Mouse (Mus musculus) embryonic fibroblast, embryonic 13.5 days (primary cell): ENCODE measurements around the gene Ankar. TPM values are rescaled to one million over a fixed set of nuclear protein-coding genes. Genes with fewer than 3 reads are reported as not detected.

Source experiments
- H3K27ac ChIP-seq: 2 replicates; pipeline ENCODE4 v1.5.1; 2012; ENCODE audit warnings: low read length, control low read depth, inconsistent platforms; ENCODE audit not compliant: insufficient read depth
- H3K4me1 ChIP-seq: 2 replicates; pipeline ENCODE4 v1.6.1; 2011; ENCODE audit warnings: low read length; ENCODE audit not compliant: control insufficient read depth, insufficient read depth
- H3K4me3 ChIP-seq: 2 replicates; pipeline ENCODE4 v1.5.1; 2011; ENCODE audit warnings: mild to moderate bottlenecking, control low read depth, low read length; ENCODE audit not compliant: insufficient read depth
- CTCF ChIP-seq: IDR thresholded peaks from 2 replicates; pipeline ENCODE4 v1.5.1; 2011; ENCODE audit warnings: mild to moderate bottlenecking, control low read depth, low read length, moderate library complexity, borderline replicate concordance; ENCODE audit not compliant: insufficient read depth
- POLR2A ChIP-seq: IDR thresholded peaks from 2 replicates; pipeline ENCODE4 v1.6.1; 2011; ENCODE audit warnings: low read depth, mild to moderate bottlenecking, control low read depth, low read length, moderate library complexity
- polyA plus RNA-seq: library from polyadenylated mRNA; stranded (reverse); fragments of >200 nt; gene quantifications from 2 replicates; pipeline ENCODE4 v1.2.4, GENCODE M21; 2011; ENCODE audit warnings: low read depth; ENCODE audit not compliant: missing spikeins, insufficient read length

Gene Ankar
- polyA plus RNA-seq, 1 experiment: not detected

- TF ChIP-seq CTCF (no peak), POLR2A (0 out of 2 replicates have a peak, but pooled peaks have one; percentile 35)
- no peak overlapping the region for H3K27ac ChIP-seq
Observed at GRCm38 (mm10) chr1:72714547-72714946, 14.2 kb upstream of the Ankar start.

GRCm38 (mm10) chr1:72711684-72712083 is 11.3 kb upstream of the Ankar start:
- Histone ChIP-seq H3K4me1 (peaks cover 5% of the 10 kb centered on the region; the same call in 1 of the 2 replicates), H3K4me3 (peak overlapping the region; percentile 96)
- TF ChIP-seq POLR2A (0 out of 2 replicates have a peak, but pooled peaks have one; percentile 19), CTCF (no peak)

More at GRCm38 (mm10) chr1:72714547-72714946, 14.2 kb upstream of the Ankar start:
- H3K4me1 ChIP-seq: peaks cover 5% of the 10 kb centered on the region; the same call in 1 of the 2 replicates
- H3K4me3 ChIP-seq: no peak overlapping the region

GRCm38 (mm10) chr1:72710753-72711653 is 10.6 kb upstream of the Ankar start, which contains the start of gene Rpl37a:
TSS of gene Rpl37a (plus strand) at chr1:72711290.
- TF ChIP-seq CTCF (no peak), POLR2A (peak; percentile 95)
- Histone ChIP-seq H3K4me3 (peak within 1 kb of the TSS; percentile 96), H3K27ac (peak within 1 kb of the TSS; percentile 63), H3K4me1 (peaks cover 5% of the 10 kb centered on the region; the same call in 1 of the 2 replicates)

More at GRCm38 (mm10) chr1:72711684-72712083, 11.3 kb upstream of the Ankar start:
- H3K27ac ChIP-seq: peak overlapping the region; percentile 58

GRCm38 (mm10) chr1:72707525-72707924 is 7.1 kb upstream of the Ankar start:
- H3K4me1 ChIP-seq: no peaks in the 10 kb centered on the region
- H3K27ac ChIP-seq: no peak overlapping the region
- H3K4me3 ChIP-seq: no peak overlapping the region
- no peak for TF ChIP-seq CTCF
- TF ChIP-seq POLR2A: no peak

- Histone ChIP-seq H3K4me1 (no peaks in the 10 kb centered on the region), H3K27ac (no peak overlapping the region), H3K4me3 (no peak overlapping the region)
- no peak for TF ChIP-seq POLR2A
- no peak for TF ChIP-seq CTCF
Observed at GRCm38 (mm10) chr1:72698651-72699050, 1.7 kb downstream of the Ankar start.

GRCm38 (mm10) chr1:72696256-72696655 is 4.1 kb downstream of the Ankar start:
- H3K27ac ChIP-seq: no peak overlapping the region
- H3K4me3 ChIP-seq: no peak overlapping the region
- no peaks in the 10 kb centered on the region for H3K4me1 ChIP-seq
- TF ChIP-seq POLR2A: no peak
- TF ChIP-seq CTCF: no peak

GRCm38 (mm10) chr1:72673070-72673469 is 27.3 kb downstream of the Ankar start:
- Histone ChIP-seq H3K4me3 (no peak overlapping the region), H3K4me1 (no peaks in the 10 kb centered on the region), H3K27ac (no peak overlapping the region)
- no peak for TF ChIP-seq POLR2A
- TF ChIP-seq CTCF: no peak

- H3K4me1 ChIP-seq: no peaks in the 10 kb centered on the region
- TF ChIP-seq CTCF (no peak), POLR2A (peak; percentile 46; the same call in 1 of the 2 replicates)
- 0 out of 2 replicates have a peak overlapping the region, but pooled peaks have one; percentile 12 for H3K4me3 ChIP-seq
- no peak overlapping the region for H3K27ac ChIP-seq
Observed at GRCm38 (mm10) chr1:72640658-72641410, 59.5 kb downstream of the Ankar start.

- Histone ChIP-seq H3K4me1 (no peaks in the 10 kb centered on the region), H3K27ac (no peak overlapping the region), H3K4me3 (no peak overlapping the region)
- TF ChIP-seq POLR2A (no peak), CTCF (no peak)
Observed at GRCm38 (mm10) chr1:72635221-72635620, 65.2 kb downstream of the Ankar start.

GRCm38 (mm10) chr1:72612172-72612571 is 88.2 kb downstream of the Ankar start:
- Histone ChIP-seq H3K4me1 (peaks cover 3% of the 10 kb centered on the region; the same call in 1 of the 2 replicates), H3K4me3 (no peak overlapping the region), H3K27ac (no peak overlapping the region)
- no peak for TF ChIP-seq POLR2A
- TF ChIP-seq CTCF: no peak
